Mouse (Mus musculus) embryonic facial prominence, embryonic 15.5 days (tissue): ENCODE measurements around the gene Inhbb. TPM values are rescaled to one million over a fixed set of nuclear protein-coding genes. Genes with fewer than 3 reads are reported as not detected.

ENCODE experiments used
- ATAC-seq: fragments of 200-750 bp; cut with Nextera tagmentation; 2 replicates; pipeline ENCODE4 v1.8.0; 2017; ENCODE audit warnings: low read depth, moderate TSS enrichment; ENCODE audit not compliant: insufficient number of reproducible peaks, low FRiP score, low TSS enrichment
- H3K27ac ChIP-seq: fragments of 300-500 bp; sonication (generic); replicated peaks from 2 replicates; pipeline ENCODE4 v1.5.1; 2015; ENCODE audit warnings: mild to moderate bottlenecking, inconsistent platforms
- H3K27me3 ChIP-seq: fragments of 300-500 bp; sonication (generic); 2 replicates; pipeline ENCODE4 v1.6.1; 2015; ENCODE audit warnings: inconsistent platforms
- H3K36me3 ChIP-seq: fragments of 300-500 bp; sonication (generic); 2 replicates; pipeline ENCODE4 v1.6.1; 2015; ENCODE audit warnings: mild to moderate bottlenecking, inconsistent platforms
- H3K4me1 ChIP-seq: fragments of 300-500 bp; sonication (generic); 2 replicates; pipeline ENCODE4 v1.6.1; 2015; ENCODE audit warnings: inconsistent platforms
- H3K4me2 ChIP-seq: fragments of 300-500 bp; sonication (generic); replicated peaks from 2 replicates; pipeline ENCODE4 v1.6.1; 2015; ENCODE audit warnings: mild to moderate bottlenecking, inconsistent platforms
- H3K4me3 ChIP-seq: fragments of 300-500 bp; sonication (generic); replicated peaks from 2 replicates; pipeline ENCODE4 v1.5.1; 2015; ENCODE audit warnings: mild to moderate bottlenecking, inconsistent platforms
- H3K9ac ChIP-seq: fragments of 300-500 bp; sonication (generic); 2 replicates; pipeline ENCODE4 v1.6.1; 2015; ENCODE audit warnings: inconsistent platforms
- H3K9me3 ChIP-seq: fragments of 300-500 bp; sonication (generic); replicated peaks from 2 replicates; pipeline ENCODE4 v1.6.1; 2016; ENCODE audit warnings: inconsistent platforms
- WGBS: fragments of 180-500 bp; shearing (Covaris S2); methylation state at CpG from one replicate; pipeline ENCODE4 v1.1.7; 2015; 5-methylcytosine and 5-hydroxymethylcytosine counted together
- polyA plus RNA-seq: library from polyadenylated mRNA; unstranded; fragments of >200 nt; fragmentation: Nextera tagmentation; extraction: Ambion mirVana; gene quantifications from 2 replicates; pipeline ENCODE4 v1.2.1, GENCODE M21; 2015

The Inhbb gene
- polyA plus RNA-seq, 1 experiment from 2014 or later, result 1.6 TPM

GRCm38 (mm10) chr1:119443591-119444350, 21.7 kb upstream of the Inhbb start:
- Histone ChIP-seq H3K9me3 (no peaks in the 10 kb centered on the region), H3K27ac (no peak overlapping the region), H3K4me2 (no peak overlapping the region), H3K27me3 (no peaks in the 10 kb centered on the region), H3K36me3 (no peaks in the 10 kb centered on the region), H3K4me1 (no peaks in the 10 kb centered on the region), H3K9ac (no peak overlapping the region), H3K4me3 (no peak overlapping the region)
- ATAC-seq, result no peak
- 85% methylated on average over 21 of the region's 21 CpGs for WGBS

GRCm38 (mm10) chr1:119442901-119443300, 20.9 kb upstream of the Inhbb start:
- Histone ChIP-seq H3K27me3 (no peaks in the 10 kb centered on the region), H3K9ac (no peak overlapping the region), H3K27ac (no peak overlapping the region), H3K4me2 (no peak overlapping the region), H3K4me3 (no peak overlapping the region), H3K9me3 (no peaks in the 10 kb centered on the region), H3K4me1 (no peaks in the 10 kb centered on the region), H3K36me3 (no peaks in the 10 kb centered on the region)
- 88% methylated on average over 9 of the region's 9 CpGs for WGBS
- ATAC-seq, result no peak

- WGBS, result 90% methylated on average over 9 of the region's 9 CpGs
- Histone ChIP-seq H3K9me3 (no peaks in the 10 kb centered on the region), H3K9ac (no peak overlapping the region), H3K27ac (no peak overlapping the region), H3K36me3 (no peaks in the 10 kb centered on the region), H3K27me3 (no peaks in the 10 kb centered on the region), H3K4me2 (no peak overlapping the region), H3K4me1 (no peaks in the 10 kb centered on the region), H3K4me3 (no peak overlapping the region)
- no peak for ATAC-seq
Observed at GRCm38 (mm10) chr1:119438105-119438637, 16.1 kb upstream of the Inhbb start.

GRCm38 (mm10) chr1:119437401-119437800, 15.4 kb upstream of the Inhbb start:
- no peak overlapping the region for H3K27ac ChIP-seq
- no peak overlapping the region for H3K4me2 ChIP-seq
- 59% methylated on average over 6 of the region's 6 CpGs for WGBS
- H3K4me3 ChIP-seq, result no peak overlapping the region
- no peaks in the 10 kb centered on the region for H3K36me3 ChIP-seq
- no peaks in the 10 kb centered on the region for H3K9me3 ChIP-seq
- H3K9ac ChIP-seq, result no peak overlapping the region
- H3K4me1 ChIP-seq, result no peaks in the 10 kb centered on the region
- H3K27me3 ChIP-seq, result no peaks in the 10 kb centered on the region
- ATAC-seq, result no peak

GRCm38 (mm10) chr1:119424141-119424860, 2.3 kb upstream of the Inhbb start:
- no peaks in the 10 kb centered on the region for H3K36me3 ChIP-seq
- no peak overlapping the region for H3K4me3 ChIP-seq
- peaks cover 30% of the 10 kb centered on the region for H3K4me1 ChIP-seq
- no peaks in the 10 kb centered on the region for H3K9me3 ChIP-seq
- 32% methylated on average over 6 of the region's 6 CpGs for WGBS
- H3K27me3 ChIP-seq, result peaks cover 59% of the 10 kb centered on the region
- no peak overlapping the region for H3K27ac ChIP-seq
- no peak overlapping the region for H3K9ac ChIP-seq
- no peak for ATAC-seq
- H3K4me2 ChIP-seq, result no peak overlapping the region

- no peak for ATAC-seq
- H3K9me3 ChIP-seq, result no peaks in the 10 kb centered on the region
- 5% methylated on average over 14 of the region's 14 CpGs for WGBS
- no peak overlapping the region for H3K9ac ChIP-seq
- peaks cover 66% of the 10 kb centered on the region for H3K27me3 ChIP-seq
- H3K27ac ChIP-seq, result no peak overlapping the region
- H3K4me2 ChIP-seq, result no peak overlapping the region
- H3K4me1 ChIP-seq, result peaks cover 33% of the 10 kb centered on the region
- no peak overlapping the region for H3K4me3 ChIP-seq
- H3K36me3 ChIP-seq, result no peaks in the 10 kb centered on the region
Observed at GRCm38 (mm10) chr1:119423510-119423909, 1.5 kb upstream of the Inhbb start.

- no peak overlapping the region for H3K27ac ChIP-seq
- peak overlapping the region; percentile 45; the same call in 1 of the 2 replicates for H3K9ac ChIP-seq
- peak overlapping the region; percentile 66 for H3K4me3 ChIP-seq
- ATAC-seq, result no peak
- no peaks in the 10 kb centered on the region for H3K36me3 ChIP-seq
- H3K4me1 ChIP-seq, result peaks cover 40% of the 10 kb centered on the region
- H3K27me3 ChIP-seq, result peaks cover 76% of the 10 kb centered on the region
- WGBS, result 1% methylated on average over 31 of the region's 32 CpGs
- peak overlapping the region; percentile 99 for H3K4me2 ChIP-seq
- no peaks in the 10 kb centered on the region for H3K9me3 ChIP-seq
Observed at GRCm38 (mm10) chr1:119422460-119423015, 490 bp upstream of the Inhbb start.

- peak overlapping the region; percentile 45 for H3K9ac ChIP-seq
- peaks cover 41% of the 10 kb centered on the region for H3K4me1 ChIP-seq
- H3K27me3 ChIP-seq, result peaks cover 89% of the 10 kb centered on the region
- peak overlapping the region; percentile 66 for H3K4me3 ChIP-seq
- ATAC-seq, result 0 out of 2 replicates have a peak, but pooled peaks have one; percentile 48
- H3K9me3 ChIP-seq, result no peaks in the 10 kb centered on the region
- H3K27ac ChIP-seq, result no peak overlapping the region
- H3K36me3 ChIP-seq, result no peaks in the 10 kb centered on the region
- WGBS, result 0% methylated on average over 47 of the region's 78 CpGs
- peak overlapping the region; percentile 99 for H3K4me2 ChIP-seq
Observed at GRCm38 (mm10) chr1:119420984-119421575, 968 bp downstream of the Inhbb start.

GRCm38 (mm10) chr1:119420189-119420983, 1.7 kb downstream of the Inhbb start:
- Histone ChIP-seq H3K4me1 (peaks cover 41% of the 10 kb centered on the region), H3K4me3 (peak overlapping the region; percentile 66), H3K36me3 (no peaks in the 10 kb centered on the region), H3K9ac (0 out of 2 replicates have a peak overlapping the region, but pooled peaks have one; percentile 45), H3K9me3 (no peaks in the 10 kb centered on the region), H3K4me2 (peak overlapping the region; percentile 99), H3K27ac (no peak overlapping the region), H3K27me3 (peaks cover 89% of the 10 kb centered on the region)
- 1% methylated on average over 56 of the region's 76 CpGs for WGBS
- ATAC-seq, result no peak

GRCm38 (mm10) chr1:119419151-119420105, 2.6 kb downstream of the Inhbb start:
- H3K27ac ChIP-seq, result no peak overlapping the region
- peaks cover 41% of the 10 kb centered on the region for H3K4me1 ChIP-seq
- no peak overlapping the region for H3K9ac ChIP-seq
- no peaks in the 10 kb centered on the region for H3K36me3 ChIP-seq
- no peak for ATAC-seq
- peaks cover 80% of the 10 kb centered on the region for H3K27me3 ChIP-seq
- peak overlapping the region; percentile 99 for H3K4me2 ChIP-seq
- H3K4me3 ChIP-seq, result peak overlapping the region; percentile 66
- no peaks in the 10 kb centered on the region for H3K9me3 ChIP-seq
- WGBS, result 5% methylated on average over 29 of the region's 29 CpGs
